Comparison of ENCODE assay signal across 20 mouse cellular contexts in genomic region chr3:35168676-35169075, GRCm38 (mm10).
"Had no signal": no experiment of that assay in that cellular context is flagged by ENCODE, and none has a peak within 500 bp of the region (broad histone marks: within the 10 kb centered on the region; RNA-seq: fewer than 3 reads in every experiment).

No protein-coding gene starts in this region.

- H3K9me3 ChIP-seq: limb, embryonic 10.5 days; limb, embryonic 13.5 days; neural tube, embryonic 12.5 days; neural tube, embryonic 15.5 days had no signal

- H3K27ac ChIP-seq: limb, embryonic 10.5 days; limb, embryonic 13.5 days; liver, embryonic 14.5 days; neural tube, embryonic 12.5 days; neural tube, embryonic 15.5 days had no signal

- ATAC-seq: intestine, embryonic 16.5 days; liver, postnatal 0 days had no signal

- H3K9ac ChIP-seq: limb, embryonic 13.5 days; liver, embryonic 14.5 days; liver, postnatal 0 days; neural tube, embryonic 12.5 days; neural tube, embryonic 15.5 days had no signal

- H3K4me2 ChIP-seq: limb, embryonic 13.5 days; liver, embryonic 11.5 days; midbrain, embryonic 11.5 days; neural tube, embryonic 12.5 days; neural tube, embryonic 15.5 days had no signal

- H3K4me3 ChIP-seq: limb, embryonic 10.5 days; limb, embryonic 13.5 days; neural tube, embryonic 12.5 days; neural tube, embryonic 15.5 days had no signal

- DNase-seq: kidney, adult 18-20 months; kidney, adult 9 months; kidney, postnatal 14 days; kidney, postnatal 4 days; liver, postnatal 0 days; midbrain, embryonic 14.5 days; right cerebral cortex, adult 18-20 months; right cerebral cortex, postnatal 14 days; right cerebral cortex, postnatal 4 days; spleen, adult 18-20 months; thymus, adult 18-20 months; thymus, postnatal 36 days had no signal

- H3K36me3 ChIP-seq: limb, embryonic 10.5 days; limb, embryonic 13.5 days; neural tube, embryonic 12.5 days; neural tube, embryonic 15.5 days had no signal

- H3K27me3 ChIP-seq: limb, embryonic 13.5 days; neural tube, embryonic 12.5 days; neural tube, embryonic 15.5 days had no signal

- H3K4me1 ChIP-seq: limb, embryonic 10.5 days; limb, embryonic 13.5 days; neural tube, embryonic 12.5 days; neural tube, embryonic 15.5 days had no signal
